Mouse (Mus musculus): Measurements from ENCODE around the gene Acadl. TPM values are rescaled to one million over a fixed set of nuclear protein-coding genes. Genes with fewer than 3 reads are reported as not detected.

The Acadl gene
- total RNA-seq, 2 experiments from 2014 or later: 29.9 to 31.4 TPM

DNA sequence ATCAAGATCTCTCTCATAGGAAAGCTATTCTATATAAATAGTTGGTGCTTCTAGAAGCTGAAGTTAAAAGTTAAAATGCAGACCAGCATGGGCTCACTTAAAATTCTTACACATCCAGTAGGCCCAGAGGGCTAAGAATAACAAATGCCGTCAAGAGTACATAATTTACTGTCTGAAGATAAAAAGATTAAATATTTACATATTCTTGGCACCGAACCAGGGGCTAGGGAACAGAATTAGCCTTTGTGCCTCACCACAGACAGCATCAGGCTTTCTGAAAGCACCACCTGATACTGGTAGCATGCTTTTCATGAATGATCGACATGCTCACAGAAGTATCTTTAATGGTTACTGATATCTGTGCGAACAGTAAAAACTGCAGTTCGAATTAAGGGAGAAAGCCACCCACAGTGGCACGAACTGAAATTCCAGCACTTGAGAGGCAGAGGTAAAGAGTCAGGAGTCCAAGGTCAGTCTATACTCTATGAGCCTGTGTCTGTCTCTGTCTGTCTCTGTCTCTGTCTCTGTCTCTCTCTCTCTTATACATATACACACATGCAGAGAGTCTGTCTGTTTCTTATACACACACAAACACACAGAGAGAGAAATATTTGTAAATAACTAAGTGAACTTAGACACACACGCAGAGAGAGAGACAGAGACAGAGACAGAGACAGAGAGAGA lies 23.2 kb downstream of the Acadl start:
- no peak for DNase-seq (ENCODE audit: low spot score in 2 of 2)

DNA sequence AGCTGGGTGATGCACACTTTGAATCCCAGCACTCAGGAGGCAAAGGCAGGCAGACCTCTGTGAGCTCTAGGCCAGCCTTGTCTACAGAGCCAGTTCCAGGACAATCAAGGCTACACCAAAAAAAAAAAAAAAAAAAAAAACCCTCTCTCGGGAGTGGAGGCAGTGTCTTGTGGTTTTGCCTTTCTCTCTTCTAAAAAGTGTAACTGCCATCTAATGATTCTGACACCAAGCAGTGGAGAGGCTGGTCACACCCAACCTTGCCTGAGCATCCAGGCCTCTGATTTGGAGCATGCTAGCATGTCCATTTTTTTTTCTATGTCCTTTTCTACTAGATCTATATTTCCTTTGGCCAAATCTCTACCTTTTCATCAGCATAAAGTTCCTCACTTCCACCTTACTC lies 23.9 kb downstream of the Acadl start:
- no peak for DNase-seq (ENCODE audit: low spot score in 2 of 2)

DNA sequence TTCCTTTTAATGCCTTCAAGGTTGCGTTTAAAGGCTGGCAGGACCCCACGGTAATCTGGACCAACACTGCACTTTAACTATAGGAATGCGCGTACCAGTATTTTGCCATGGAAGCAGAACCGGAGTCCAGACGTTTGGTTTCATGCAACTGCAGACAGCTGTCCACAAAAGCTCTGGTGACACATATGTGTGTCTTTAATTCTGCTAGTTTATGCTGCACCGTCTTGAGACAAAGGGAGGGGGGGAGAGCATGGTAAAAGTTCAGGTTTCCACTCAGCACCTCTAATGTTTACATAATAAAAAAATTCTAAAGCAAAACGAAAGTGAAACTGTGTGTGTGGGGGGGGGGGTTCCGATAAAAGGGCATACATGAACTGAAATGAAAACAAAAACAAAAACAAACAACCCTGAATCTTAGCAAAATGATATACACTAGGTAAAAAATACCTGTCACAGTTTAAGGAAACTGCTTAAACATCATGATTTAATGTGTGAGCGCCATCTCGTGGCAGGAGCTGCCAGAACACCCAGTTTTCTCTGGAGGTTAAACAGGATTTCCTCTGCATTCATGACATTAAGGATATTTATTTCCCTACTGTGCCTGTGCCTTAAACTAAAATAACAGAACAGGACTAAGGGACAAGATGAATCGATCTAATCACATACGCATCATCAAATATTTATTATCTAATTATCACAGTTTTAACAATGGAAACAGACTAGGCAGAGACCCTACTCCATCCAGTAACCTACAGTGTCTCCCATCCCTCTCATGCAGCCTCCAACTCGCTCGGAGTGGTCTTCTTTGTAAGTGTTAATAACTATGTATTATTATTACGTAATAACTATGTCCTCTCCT lies 24.7 kb downstream of the Acadl start:
- peak; percentile 78 to 89 for DNase-seq (ENCODE audit: low spot score in 2 of 2)

DNA sequence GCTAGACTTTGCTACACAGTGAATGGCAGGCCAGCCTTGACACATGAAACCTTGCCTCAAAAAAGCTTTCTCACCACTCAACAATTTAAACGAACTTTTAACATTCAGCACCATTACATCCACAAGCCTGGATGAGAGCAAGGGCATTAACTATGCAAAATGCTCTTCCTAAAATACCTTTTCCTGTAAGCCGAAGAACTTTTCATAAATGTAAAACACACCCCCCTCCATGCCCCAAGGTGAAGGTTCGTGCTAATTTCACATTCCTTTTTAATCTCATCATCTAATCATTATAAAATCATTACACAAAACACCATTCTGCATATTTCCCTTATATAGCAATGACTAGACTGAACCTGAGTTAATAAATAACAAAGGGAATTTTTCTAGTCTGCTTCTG lies 25.9 kb downstream of the Acadl start:
- no peak for DNase-seq (ENCODE audit: low spot score in 2 of 2)

DNA sequence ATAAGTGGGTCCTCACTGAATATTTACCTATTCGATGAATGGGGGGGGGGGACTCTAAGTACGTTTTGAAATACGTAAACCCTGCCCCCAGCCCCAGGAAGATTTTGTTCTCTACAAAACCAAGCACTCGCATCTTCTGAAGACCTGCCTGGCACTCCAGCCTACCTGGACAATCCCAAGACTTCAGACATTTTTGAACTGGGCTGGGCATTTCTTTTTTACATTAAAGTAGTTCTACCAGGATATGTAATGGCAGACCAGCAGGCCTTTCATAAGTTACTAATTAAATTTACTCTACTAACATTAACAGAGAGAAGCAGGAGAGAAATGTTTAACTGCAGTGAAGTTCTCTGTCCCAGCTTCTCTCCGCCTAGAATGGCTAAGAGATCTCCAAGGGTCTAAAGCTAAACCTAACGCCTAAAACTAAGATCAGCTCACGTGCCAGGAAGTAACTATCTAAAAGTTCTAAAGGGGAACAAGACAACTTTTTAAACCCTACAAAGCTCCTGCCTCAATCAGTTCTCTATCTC lies 30.4 kb downstream of the Acadl start:
- DNase-seq (ENCODE audit: low spot score in 2 of 2): no peak

DNA sequence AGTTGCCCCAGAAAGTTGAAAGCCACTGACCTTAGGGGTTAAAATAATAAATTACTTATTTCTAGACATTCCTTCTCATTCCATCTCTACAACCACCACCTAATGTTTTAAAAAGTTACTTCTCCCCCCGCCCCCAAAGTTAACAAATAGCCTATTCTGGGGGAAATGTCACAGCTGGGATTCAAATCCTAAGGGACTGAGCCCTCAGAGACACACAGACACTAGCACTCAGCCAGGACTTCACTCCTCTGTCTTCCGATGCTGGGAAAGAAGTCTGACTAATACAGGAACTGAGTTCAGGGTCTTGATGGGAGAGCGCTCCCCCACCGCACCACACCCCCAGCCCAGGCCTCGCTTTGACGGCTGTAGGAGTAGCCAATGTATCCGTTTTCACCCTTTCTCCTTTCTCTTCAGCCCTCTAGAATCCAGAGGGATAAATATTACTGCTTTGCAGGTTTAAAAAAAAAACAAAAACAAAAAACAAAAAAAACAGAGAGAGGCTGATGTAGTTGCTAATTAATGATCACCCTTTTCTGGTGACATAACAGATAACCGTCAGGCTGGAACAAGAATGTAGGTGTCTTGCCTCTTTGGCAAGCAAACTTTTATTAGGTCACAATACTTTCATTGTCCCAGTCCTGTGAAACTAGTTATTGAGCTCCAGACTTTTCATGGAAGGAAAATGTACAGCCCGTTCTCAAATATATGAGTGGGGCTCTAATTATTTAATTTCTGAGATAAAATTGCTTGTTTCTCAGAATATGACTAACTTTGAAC lies 31.1 kb downstream of the Acadl start:
- no peak for DNase-seq (ENCODE audit: low spot score in 2 of 2)

DNA sequence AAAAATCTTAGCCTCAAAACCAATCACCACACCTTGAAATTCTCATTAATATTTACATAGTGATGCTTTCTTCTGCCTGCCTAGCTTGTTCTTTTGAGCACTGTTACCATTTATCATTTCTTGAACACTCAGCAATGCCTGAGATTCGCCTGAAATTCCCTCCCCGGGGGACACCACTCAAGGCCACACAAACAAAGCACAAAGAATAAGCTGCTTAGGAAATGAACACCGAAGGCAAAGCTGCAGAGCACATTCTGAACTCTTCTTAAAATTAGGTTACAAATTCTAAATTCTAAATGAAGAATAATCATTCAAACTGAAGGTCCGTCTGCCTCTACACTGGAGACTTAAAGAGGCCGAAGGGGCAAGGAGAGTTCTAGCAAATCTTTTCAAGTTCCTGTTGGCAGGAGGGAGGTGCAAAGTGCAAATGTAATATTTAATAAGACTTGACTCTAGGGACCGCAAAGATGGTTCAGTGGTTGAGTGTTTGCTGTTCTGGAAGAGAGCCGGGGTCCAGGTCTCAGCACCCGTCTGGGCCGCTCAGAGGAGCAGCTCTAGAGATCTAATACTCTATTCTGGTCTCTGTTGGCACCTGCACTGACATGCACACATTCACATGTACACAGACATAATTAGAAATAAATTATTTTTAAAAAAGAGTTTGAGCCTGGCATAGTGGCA lies 33.5 kb downstream of the Acadl start:
- DNase-seq (ENCODE audit: low spot score in 2 of 2): no peak

DNA sequence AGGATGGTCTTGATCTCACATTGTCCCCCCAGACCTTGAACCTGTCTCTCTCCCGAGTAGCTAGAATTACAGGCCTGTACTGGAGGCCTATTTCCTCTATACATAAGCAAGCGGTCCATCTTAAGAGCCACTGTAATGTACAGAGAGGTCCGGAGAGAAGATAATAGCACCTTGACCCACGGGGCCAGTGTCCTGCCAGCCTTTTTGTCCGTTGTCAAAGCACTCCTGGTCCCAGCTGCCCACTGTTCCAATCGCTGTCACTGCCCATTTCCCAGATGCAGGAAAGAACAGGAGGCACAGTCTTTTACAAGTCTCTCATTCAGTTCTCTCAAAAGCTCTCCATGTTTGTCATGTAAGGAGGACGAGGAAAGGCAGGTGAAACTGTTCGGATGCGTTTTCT lies 41.1 kb downstream of the Acadl start:
- no peak for DNase-seq (ENCODE audit: low spot score in 2 of 2)

DNA sequence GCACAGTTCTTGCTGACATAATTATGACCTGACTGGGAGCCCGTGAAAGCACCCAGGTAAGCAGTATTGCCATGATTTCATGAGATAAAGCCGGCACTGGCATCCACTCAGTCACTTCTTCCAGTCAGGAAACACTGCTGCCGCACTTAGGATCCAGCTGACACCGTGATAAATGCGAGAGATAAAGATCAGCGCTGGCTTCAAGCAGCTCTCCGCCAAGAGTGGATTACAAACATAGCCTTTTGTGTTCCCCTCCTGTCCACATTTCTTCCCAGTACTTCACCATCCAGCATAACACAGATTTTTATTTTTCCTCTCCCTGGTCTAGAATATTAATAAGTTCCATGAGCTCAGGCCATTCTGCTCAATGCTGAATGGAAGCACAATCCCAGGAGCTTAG lies 42.8 kb downstream of the Acadl start:
- no peak for DNase-seq (ENCODE audit: low spot score in 2 of 2)

DNA sequence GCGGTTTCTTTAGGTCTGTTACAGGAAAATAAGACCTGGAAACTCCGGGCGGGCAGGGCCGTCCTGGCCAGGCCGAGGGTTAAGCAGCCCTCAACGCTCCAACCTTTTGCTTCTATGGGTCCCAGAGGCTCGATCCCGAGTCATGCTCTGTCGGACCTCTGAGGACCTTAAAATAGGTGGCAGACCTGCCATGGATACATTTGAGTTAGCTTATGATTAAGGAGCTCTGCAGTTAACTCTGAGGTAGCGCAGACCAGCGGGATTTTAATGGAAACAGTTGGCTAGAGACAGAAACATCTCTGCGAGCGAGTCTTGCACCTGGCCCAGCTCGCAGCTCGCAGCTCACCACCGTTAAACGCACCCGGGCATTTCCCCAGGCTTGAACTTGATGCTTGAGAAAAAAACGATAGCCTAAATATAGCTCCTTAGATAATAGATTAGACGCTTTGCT lies 45.2 kb downstream of the Acadl start:
- no peak for DNase-seq (ENCODE audit: low spot score in 2 of 2)

DNA sequence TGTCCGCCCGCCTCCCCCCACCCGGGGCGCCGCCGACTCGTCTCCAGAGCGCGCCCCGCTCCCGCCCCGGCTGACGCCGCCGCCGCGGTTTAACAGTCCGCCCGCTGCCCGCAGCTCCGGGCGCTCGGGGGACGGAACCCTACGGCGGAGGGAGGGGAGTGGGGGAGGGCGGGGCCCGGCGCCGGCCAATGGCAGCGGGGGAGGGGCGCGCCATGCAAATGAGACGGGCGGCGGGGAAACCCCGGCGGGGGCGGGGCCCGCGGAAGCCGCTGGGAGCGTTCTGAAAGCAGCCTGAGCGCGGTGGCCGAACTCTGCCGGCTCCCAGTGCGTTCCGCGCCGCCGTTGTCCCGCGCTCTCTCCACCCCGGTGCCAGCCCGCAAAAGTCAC lies 45.6 kb downstream of the Acadl start, which contains the start of gene Kansl1l:
Gene Kansl1l (minus strand): TSS at position 110 of the 387 bp plus-strand sequence.
- peak; percentile 91 to 96 for DNase-seq (ENCODE audit: low spot score in 2 of 2)

DNA sequence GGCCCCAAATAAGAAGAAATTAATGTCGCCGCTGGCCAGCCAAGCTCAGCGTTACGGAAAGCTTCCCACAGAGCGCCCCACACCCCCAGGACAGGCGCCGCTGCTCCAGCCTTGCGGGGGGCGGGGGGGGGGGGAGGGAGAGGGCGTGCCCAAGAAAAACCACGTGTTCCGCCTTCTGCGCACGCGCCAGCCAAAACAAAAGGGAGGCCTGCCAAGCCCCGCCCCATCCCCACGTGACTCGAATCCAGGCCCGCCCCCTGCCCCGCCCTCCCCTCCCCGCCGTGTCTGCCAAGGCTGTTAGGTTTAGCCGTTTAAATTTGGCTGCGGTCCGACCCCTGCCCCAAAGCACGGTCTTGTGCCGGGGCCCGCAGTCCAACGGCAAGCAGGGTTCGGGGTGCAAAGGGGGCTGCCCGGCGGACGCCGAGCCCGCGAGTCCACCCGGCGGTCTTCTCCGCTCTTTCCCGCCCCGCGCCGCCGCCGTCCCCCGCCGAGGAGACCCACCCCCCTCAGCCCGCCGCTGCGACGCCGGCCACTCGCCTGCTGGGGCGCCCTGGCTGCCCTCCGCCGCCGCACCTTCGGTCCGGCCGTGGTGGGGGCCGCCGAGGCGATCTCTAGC lies 46.1 kb downstream of the Acadl start:
- peak; percentile 94 to 95 for DNase-seq (ENCODE audit: low spot score in 2 of 2)

DNA sequence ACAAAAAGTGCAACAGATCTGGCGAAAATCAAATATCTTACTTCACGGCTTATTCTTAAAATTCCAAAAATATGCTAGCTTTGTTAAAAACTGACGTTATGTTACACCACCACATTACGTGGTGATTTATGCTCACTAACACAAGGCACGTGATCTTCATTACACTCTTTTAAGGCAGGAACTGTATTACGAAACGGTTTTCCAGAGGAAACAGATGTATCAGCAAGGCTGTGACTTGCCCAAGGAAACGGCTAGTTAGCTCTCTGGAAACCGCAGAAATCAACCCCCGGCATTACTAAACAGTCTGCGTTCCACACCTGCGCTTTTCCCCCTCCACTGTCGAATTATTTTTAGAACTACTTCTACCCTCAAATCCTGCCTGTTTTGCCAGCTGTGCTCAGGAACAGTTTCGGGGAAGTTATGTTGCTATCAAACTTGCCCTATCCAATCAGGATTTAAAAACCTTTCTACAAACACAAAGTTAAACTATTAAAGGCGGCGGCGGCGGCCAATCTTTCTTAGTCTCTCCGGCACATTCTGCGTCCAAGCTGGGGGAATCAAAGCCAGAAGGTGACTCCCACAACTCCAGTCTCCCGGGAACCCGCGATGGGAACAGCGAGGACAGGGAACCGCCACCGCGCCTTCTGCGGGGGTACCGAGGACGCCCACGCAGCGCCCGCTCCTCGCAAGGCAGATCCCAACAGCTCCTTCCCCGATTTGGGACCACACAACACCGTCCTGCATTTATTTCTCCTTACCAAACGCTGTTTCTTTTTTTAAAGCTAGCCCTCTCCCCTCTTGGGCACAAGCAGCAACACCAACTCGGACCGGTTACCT lies 46.9 kb downstream of the Acadl start:
- peak; percentile 71 to 80 for DNase-seq (ENCODE audit: low spot score in 2 of 2)

DNA sequence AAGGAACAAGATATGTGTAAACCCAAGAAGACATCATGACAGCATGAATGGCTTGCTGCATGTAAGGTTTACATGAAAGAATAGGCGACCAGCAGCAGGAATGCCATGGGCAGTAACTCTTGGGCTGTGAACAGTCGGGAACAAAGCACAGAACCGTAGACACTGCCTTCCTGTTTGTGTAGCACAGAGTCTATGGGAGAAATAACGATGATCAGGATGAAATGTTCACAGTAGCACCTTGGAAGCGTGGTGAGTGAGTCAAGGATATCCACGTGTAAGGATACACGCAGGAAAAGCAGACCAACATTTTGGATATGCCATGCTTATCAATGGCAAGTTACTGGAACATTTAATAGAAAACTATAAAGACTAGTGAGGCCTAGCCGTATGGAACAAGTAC lies 48.3 kb downstream of the Acadl start:
- DNase-seq (ENCODE audit: low spot score in 2 of 2): no peak

DNA sequence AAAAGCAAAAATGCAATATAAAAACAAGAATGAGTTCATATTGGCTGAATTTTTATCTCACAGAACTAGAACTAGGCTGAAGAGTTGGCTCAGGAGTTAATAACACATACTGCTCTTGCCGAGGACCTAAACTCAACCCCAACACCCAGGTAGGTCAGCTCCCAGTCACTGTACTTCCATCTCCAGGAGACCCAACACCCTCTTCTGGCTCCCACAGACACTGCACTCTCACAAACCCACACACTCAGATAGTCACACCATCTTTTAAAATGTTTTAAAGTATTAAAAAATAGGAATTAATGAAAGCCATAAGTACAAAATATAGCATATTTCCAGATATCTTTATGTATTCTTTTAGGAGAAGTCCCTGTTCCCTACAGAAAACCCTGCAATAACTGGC lies 49.9 kb downstream of the Acadl start:
- DNase-seq (ENCODE audit: low spot score in 2 of 2): no peak

DNA sequence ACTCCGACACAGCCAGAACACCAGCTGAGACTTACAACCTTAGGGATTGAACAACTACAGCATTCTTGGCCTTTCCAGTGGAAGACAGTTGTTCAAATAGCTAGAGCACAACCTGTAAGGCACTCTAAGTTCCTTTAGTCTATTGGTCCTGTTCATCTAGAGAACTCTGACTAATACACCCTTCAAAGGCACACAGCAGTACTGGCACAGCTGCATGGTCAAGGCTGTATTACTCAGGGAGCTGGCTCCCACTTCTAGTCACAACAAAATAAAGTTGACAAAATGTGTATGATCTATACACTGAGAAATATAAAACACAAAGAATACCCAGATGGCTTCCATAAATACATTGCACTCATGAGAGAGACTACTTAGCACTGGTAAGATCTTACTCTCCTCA lies 56.3 kb downstream of the Acadl start:
- DNase-seq (ENCODE audit: low spot score in 2 of 2): no peak

DNA sequence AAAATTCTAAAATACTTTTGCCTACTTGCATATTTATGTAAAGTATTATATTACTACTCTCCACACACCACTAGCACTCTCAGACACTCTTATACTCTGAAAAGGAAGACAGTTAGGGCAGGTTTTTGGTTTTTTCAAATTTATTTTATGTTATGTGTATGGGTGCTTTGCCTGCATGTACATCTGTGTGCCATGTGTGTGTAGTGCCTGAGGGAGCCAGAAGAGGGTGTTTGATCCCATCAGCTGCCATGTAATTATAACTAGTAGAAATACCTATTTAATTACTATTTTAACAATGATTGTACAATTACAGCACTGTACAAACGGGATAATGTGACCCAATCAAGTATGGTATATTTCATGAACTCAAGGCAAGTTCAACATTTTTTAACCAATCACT lies 57.7 kb downstream of the Acadl start:
- no peak for DNase-seq (ENCODE audit: low spot score in 2 of 2)

DNA sequence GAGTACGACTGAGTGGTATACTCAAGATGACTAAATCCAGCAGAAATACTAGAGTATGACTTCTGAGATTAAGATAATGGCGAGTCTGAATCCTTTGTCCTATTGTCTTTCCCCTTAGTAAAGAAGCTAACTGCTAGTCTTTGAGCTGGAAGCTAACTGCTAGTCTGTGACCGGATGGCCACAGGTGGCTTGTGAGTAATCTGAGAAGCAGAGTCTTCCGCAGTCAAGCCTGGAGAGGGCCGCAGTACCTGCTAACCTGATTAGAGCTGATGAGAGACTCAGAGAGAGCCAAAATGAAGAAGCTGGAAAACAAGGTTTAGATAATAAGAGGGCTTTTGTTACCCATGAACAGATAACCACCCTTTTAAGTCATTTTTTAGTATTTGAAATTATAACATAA lies 58.4 kb downstream of the Acadl start:
- no peak for DNase-seq (ENCODE audit: low spot score in 2 of 2)

DNA sequence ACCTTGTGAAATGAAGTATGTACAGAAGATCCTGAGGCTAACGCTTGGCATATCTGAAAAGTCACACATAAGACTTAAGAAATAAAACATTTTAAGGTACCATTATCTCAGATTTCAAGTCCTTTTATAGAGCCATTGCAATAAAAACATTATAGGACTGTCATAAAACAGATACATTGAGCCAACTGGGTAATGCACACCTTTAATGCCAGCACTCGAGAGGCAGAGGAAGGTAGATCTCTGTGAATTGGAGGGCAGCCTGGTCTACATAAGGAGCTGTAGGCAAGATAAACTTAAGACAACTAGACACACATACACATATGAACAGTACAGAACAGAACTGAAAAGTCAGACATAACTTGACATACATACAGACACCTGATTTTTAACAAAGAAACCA lies 65.1 kb downstream of the Acadl start:
- no peak for DNase-seq (ENCODE audit: low spot score in 2 of 2)
